Mouse (Mus musculus): ENCODE measurements at regions not wholly inside any gene's neighbourhood (a gene's known extent, or its start where the extent isn't known, plus 50 kb on each side); places are given as distances from the start of the nearest gene placed in this dataset.

- Histone ChIP-seq H3K4me1 (replicated peaks; ENCODE audit: control insufficient read depth, insufficient read depth, low read length) (no peaks in the 10 kb centered on the region), H3K9ac (no peak overlapping the region), H3K27ac (no peak overlapping the region), H3K4me2 (replicated peaks) (no peak overlapping the region), H3K4me3 (replicated peaks; ENCODE audit: low read length) (no peak overlapping the region), H3K36me3 (replicated peaks; ENCODE audit: control insufficient read depth, insufficient read depth) (no peaks in the 10 kb centered on the region), H3K9me3 (ENCODE audit: control insufficient read depth, low read length) (no peaks in the 10 kb centered on the region), H3K27me3 (ENCODE audit: control insufficient read depth, insufficient read depth, low read length) (no peaks in the 10 kb centered on the region)
- ATAC-seq (ENCODE audit: low FRiP score) (peak; percentile 70; the same call in 1 of the 2 replicates), DNase-seq (ENCODE audit: low spot score) (no peak)
- 45% methylated on average over 3 of the region's 3 CpGs for WGBS
Measured at GRCm38 (mm10) chrX:67304907-67305603, 388.3 kb downstream of the Gm1140 start.

DNA sequence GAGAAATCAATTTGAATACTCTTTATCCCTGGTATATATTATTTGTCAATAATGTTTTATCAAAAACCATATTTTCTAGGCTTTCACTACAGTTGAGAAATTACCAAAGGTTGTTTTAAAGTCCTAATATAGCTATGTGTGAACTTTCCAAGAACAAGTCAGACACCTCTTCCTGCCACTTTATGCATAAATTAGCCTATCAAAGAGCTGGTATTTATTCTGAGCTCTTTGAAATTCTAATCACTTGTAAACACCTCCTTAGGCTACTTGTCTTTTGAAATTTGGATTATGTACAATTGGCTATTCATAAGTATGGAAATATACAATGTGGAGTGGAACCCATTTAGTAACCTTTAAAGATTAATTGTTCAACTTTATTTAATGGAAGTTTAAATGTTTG lies 409.5 kb downstream of the Gm1140 start:
- no peak overlapping the region for H3K27ac ChIP-seq
- no peaks in the 10 kb centered on the region for H3K27me3 ChIP-seq (ENCODE audit: control insufficient read depth, insufficient read depth, low read length)
- no peak for ATAC-seq (ENCODE audit: low FRiP score)
- no peak overlapping the region for H3K4me2 ChIP-seq (replicated peaks)
- H3K4me1 ChIP-seq (replicated peaks; ENCODE audit: control insufficient read depth, insufficient read depth, low read length), result no peaks in the 10 kb centered on the region
- no peaks in the 10 kb centered on the region for H3K36me3 ChIP-seq (replicated peaks; ENCODE audit: control insufficient read depth, insufficient read depth)
- no peak overlapping the region for H3K9ac ChIP-seq
- no peak overlapping the region for H3K4me3 ChIP-seq (replicated peaks; ENCODE audit: low read length)
- DNase-seq (ENCODE audit: low spot score), result no peak
- no peaks in the 10 kb centered on the region for H3K9me3 ChIP-seq (ENCODE audit: control insufficient read depth, low read length)

DNA sequence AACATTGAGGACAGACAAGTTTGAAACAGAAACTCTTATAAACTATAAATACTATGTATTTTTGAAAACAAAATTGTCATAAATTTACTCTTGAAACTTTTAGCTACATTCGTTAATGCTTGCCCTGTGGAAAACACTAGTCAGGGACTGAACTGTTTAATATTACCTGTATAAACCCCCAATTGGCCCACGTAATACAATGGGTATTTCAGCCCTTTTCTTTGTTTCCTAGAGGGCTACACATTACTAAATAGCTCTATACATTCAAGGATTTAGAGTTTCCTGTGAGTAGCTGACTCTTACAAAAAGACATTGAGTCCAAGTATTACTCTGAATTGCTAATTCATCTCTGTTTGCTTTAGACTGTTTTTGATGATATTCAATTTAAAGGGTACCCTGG lies 409.9 kb downstream of the Gm1140 start:
- Histone ChIP-seq H3K4me1 (replicated peaks; ENCODE audit: control insufficient read depth, insufficient read depth, low read length) (no peaks in the 10 kb centered on the region), H3K4me3 (replicated peaks; ENCODE audit: low read length) (no peak overlapping the region), H3K9ac (no peak overlapping the region), H3K9me3 (ENCODE audit: control insufficient read depth, low read length) (no peaks in the 10 kb centered on the region), H3K36me3 (replicated peaks; ENCODE audit: control insufficient read depth, insufficient read depth) (no peaks in the 10 kb centered on the region), H3K27ac (no peak overlapping the region), H3K4me2 (replicated peaks) (no peak overlapping the region), H3K27me3 (ENCODE audit: control insufficient read depth, insufficient read depth, low read length) (no peaks in the 10 kb centered on the region)
- WGBS, result 68% methylated on average over 2 of the region's 2 CpGs
- ATAC-seq (ENCODE audit: low FRiP score), result no peak
- DNase-seq (ENCODE audit: low spot score), result no peak

DNA sequence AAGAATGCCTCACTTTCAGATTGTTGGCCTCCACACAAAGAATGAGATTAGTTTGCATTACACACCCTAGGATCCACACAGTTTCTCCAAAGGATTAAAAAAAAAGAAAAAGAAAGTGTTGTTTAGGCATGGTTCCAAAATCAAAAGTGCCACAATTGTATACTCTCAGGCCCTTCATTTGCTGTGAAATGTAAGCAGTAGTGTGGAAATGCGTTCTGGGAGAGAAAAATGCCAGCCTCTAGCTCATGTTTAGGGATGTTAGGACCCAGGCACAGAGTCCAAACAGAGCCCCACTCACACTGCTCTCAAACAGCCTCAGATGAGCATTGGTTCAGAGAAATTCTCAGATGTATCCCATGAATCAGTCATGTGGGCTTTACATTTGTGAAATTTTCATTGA lies 410.4 kb downstream of the Gm1140 start:
- no peaks in the 10 kb centered on the region for H3K27me3 ChIP-seq (ENCODE audit: control insufficient read depth, insufficient read depth, low read length)
- no peak overlapping the region for H3K9ac ChIP-seq
- no peaks in the 10 kb centered on the region for H3K9me3 ChIP-seq (ENCODE audit: control insufficient read depth, low read length)
- no peaks in the 10 kb centered on the region for H3K36me3 ChIP-seq (replicated peaks; ENCODE audit: control insufficient read depth, insufficient read depth)
- no peak overlapping the region for H3K27ac ChIP-seq
- 33% methylated on average over 1 of the region's 1 CpGs for WGBS
- no peak overlapping the region for H3K4me2 ChIP-seq (replicated peaks)
- H3K4me1 ChIP-seq (replicated peaks; ENCODE audit: control insufficient read depth, insufficient read depth, low read length), result no peaks in the 10 kb centered on the region
- ATAC-seq (ENCODE audit: low FRiP score), result no peak
- no peak overlapping the region for H3K4me3 ChIP-seq (replicated peaks; ENCODE audit: low read length)
- DNase-seq (ENCODE audit: low spot score), result no peak

DNA sequence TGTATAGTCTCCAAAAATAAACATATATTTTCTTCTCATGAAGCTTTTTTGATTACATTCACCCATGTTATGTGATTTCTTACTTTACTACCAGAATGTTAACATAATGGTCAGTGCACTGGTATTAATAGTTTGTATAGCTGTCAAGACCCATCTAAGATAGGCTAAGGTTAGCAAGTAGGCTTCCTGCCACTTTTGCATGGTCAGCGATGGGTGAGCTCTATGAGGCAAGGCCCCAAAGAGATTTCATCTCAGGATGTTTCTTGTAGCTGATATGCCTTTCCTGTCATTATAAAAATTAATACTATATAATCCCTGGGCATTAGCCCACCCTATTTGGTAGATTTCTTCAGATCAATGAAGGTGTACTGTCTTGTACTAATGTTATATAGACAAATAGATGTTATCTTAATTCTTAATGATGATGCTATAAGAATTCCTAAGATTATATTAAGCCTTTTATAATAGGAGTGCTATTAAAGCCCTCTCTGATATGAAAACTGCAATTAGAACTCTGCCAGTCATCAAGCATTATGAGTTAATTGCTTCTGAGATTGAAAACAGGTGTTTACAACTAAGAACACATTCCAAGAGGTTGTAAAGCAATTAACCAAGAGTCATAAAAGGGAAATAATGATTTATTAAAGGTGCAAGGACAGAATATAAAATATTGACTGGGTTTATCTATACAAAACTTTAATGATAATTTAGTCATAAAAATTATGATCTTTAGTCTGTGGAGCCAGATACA lies 454.6 kb downstream of the Gm1140 start:
- Histone ChIP-seq H3K4me3 (replicated peaks; ENCODE audit: low read length) (no peak overlapping the region), H3K27ac (no peak overlapping the region), H3K4me1 (replicated peaks; ENCODE audit: control insufficient read depth, insufficient read depth, low read length) (no peaks in the 10 kb centered on the region), H3K9me3 (ENCODE audit: control insufficient read depth, low read length) (no peaks in the 10 kb centered on the region), H3K4me2 (replicated peaks) (no peak overlapping the region), H3K27me3 (ENCODE audit: control insufficient read depth, insufficient read depth, low read length) (no peaks in the 10 kb centered on the region), H3K9ac (no peak overlapping the region), H3K36me3 (replicated peaks; ENCODE audit: control insufficient read depth, insufficient read depth) (no peaks in the 10 kb centered on the region)
- ATAC-seq (ENCODE audit: low FRiP score) (no peak), DNase-seq (ENCODE audit: low spot score) (no peak)
- 72% methylated on average over 1 of the region's 1 CpGs for WGBS

DNA sequence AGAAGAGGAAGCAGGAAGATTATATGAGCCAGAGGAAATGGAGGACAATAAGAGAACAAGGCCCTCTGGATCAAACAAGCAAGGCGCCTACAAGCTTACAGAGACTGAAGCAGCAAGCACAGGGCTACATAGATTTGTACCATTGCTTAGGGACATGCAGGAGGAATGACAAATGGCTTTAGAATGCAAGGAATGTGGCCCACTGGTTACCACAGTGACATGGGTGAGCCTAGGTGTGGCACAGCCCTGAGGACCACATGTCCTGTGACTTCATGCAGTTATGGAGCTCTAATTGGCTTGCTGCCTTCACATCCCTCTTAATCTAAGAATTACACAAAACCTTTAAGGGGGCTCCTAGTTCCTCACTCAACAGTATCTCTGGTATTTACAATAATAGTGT lies 483.1 kb downstream of the Gm1140 start:
- WGBS, result 80% methylated on average over 1 of the region's 1 CpGs
- no peak overlapping the region for H3K4me3 ChIP-seq (replicated peaks; ENCODE audit: low read length)
- ATAC-seq (ENCODE audit: low FRiP score) (no peak), DNase-seq (ENCODE audit: low spot score) (no peak)
- H3K4me2 ChIP-seq (replicated peaks), result no peak overlapping the region
- H3K9me3 ChIP-seq (ENCODE audit: control insufficient read depth, low read length), result no peaks in the 10 kb centered on the region
- H3K9ac ChIP-seq, result no peak overlapping the region
- no peak overlapping the region for H3K27ac ChIP-seq
- H3K36me3 ChIP-seq (replicated peaks; ENCODE audit: control insufficient read depth, insufficient read depth), result no peaks in the 10 kb centered on the region
- no peaks in the 10 kb centered on the region for H3K4me1 ChIP-seq (replicated peaks; ENCODE audit: control insufficient read depth, insufficient read depth, low read length)
- no peaks in the 10 kb centered on the region for H3K27me3 ChIP-seq (ENCODE audit: control insufficient read depth, insufficient read depth, low read length)
